Mouse (Mus musculus): ENCODE data around the gene Sppl3.
A peak's percentile ranks its signal among the peaks of the same experiment; 100 is the strongest.

The Sppl3 gene

GRCm38 (mm10) chr5:115000503-115000902, 10.4 kb upstream of the Sppl3 start:
- DNase-seq (ENCODE audit: low spot score): no peak

GRCm38 (mm10) chr5:115001464-115001863, 9.5 kb upstream of the Sppl3 start:
- DNase-seq (ENCODE audit: low spot score): no peak

- no peak for DNase-seq (ENCODE audit: low spot score)
These were observed 8.2 kb upstream of the Sppl3 start for GRCm38 (mm10) chr5:115002781-115003180.

- no peak for DNase-seq (ENCODE audit: low spot score)
These were observed 7.6 kb upstream of the Sppl3 start for GRCm38 (mm10) chr5:115003224-115003873.

GRCm38 (mm10) chr5:115007768-115008167, 3.2 kb upstream of the Sppl3 start:
- DNase-seq (ENCODE audit: low spot score): no peak

- no peak for DNase-seq (ENCODE audit: low spot score)
These were observed 2.6 kb upstream of the Sppl3 start for GRCm38 (mm10) chr5:115008307-115008706.

- no peak for DNase-seq (ENCODE audit: low spot score)
These were observed 1.8 kb upstream of the Sppl3 start for GRCm38 (mm10) chr5:115009143-115009542.

GRCm38 (mm10) chr5:115009961-115010360, 976 bp upstream of the Sppl3 start:
- no peak for DNase-seq (ENCODE audit: low spot score)

- no peak for DNase-seq (ENCODE audit: low spot score)
These were observed 231 bp downstream of the Sppl3 start for GRCm38 (mm10) chr5:115011217-115011518.

- DNase-seq (ENCODE audit: low spot score): peak; percentile 79
These were observed 753 bp downstream of the Sppl3 start for GRCm38 (mm10) chr5:115011519-115012261.

GRCm38 (mm10) chr5:115013436-115013835, 2.5 kb downstream of the Sppl3 start:
- DNase-seq (ENCODE audit: low spot score): no peak

- DNase-seq (ENCODE audit: low spot score): no peak
These were observed 3.6 kb downstream of the Sppl3 start for GRCm38 (mm10) chr5:115014570-115014969.

- DNase-seq (ENCODE audit: low spot score): no peak
These were observed 4.2 kb downstream of the Sppl3 start for GRCm38 (mm10) chr5:115015121-115015520.

GRCm38 (mm10) chr5:115018270-115018669, 7.3 kb downstream of the Sppl3 start:
- no peak for DNase-seq (ENCODE audit: low spot score)

- no peak for DNase-seq (ENCODE audit: low spot score)
These were observed 7.9 kb downstream of the Sppl3 start for GRCm38 (mm10) chr5:115018813-115019212.

- DNase-seq (ENCODE audit: low spot score): no peak
These were observed 11.1 kb downstream of the Sppl3 start for GRCm38 (mm10) chr5:115022021-115022420.

- DNase-seq (ENCODE audit: low spot score): no peak
These were observed 15.2 kb downstream of the Sppl3 start for GRCm38 (mm10) chr5:115026170-115026569.

- no peak for DNase-seq (ENCODE audit: low spot score)
These were observed 16.2 kb downstream of the Sppl3 start for GRCm38 (mm10) chr5:115027109-115027508.

- no peak for DNase-seq (ENCODE audit: low spot score)
These were observed 18.0 kb downstream of the Sppl3 start for GRCm38 (mm10) chr5:115028920-115029319.

- DNase-seq (ENCODE audit: low spot score): no peak
These were observed 18.6 kb downstream of the Sppl3 start for GRCm38 (mm10) chr5:115029509-115029908.

- no peak for DNase-seq (ENCODE audit: low spot score)
These were observed 20.6 kb downstream of the Sppl3 start for GRCm38 (mm10) chr5:115031576-115031975.

- no peak for DNase-seq (ENCODE audit: low spot score)
These were observed 21.7 kb downstream of the Sppl3 start for GRCm38 (mm10) chr5:115032620-115033019.

- DNase-seq (ENCODE audit: low spot score): no peak
These were observed 24.3 kb downstream of the Sppl3 start for GRCm38 (mm10) chr5:115035217-115035616.

- DNase-seq (ENCODE audit: low spot score): no peak
These were observed 26.2 kb downstream of the Sppl3 start for GRCm38 (mm10) chr5:115037099-115037498.
